Mouse (Mus musculus) stomach, postnatal 0 days (tissue): ENCODE measurements around the gene Arl16.

Experiments used
- CTCF ChIP-seq: IDR thresholded peaks from 2 replicates; pipeline ENCODE4 v1.5.1; 2016; ENCODE audit warnings: antibody characterized with exemption, low read depth, mild to moderate bottlenecking, moderate library complexity
- EP300 ChIP-seq: optimal IDR thresholded peaks from 2 replicates; pipeline ENCODE3; 2016; ENCODE audit warnings: antibody characterized with exemption

DNA sequence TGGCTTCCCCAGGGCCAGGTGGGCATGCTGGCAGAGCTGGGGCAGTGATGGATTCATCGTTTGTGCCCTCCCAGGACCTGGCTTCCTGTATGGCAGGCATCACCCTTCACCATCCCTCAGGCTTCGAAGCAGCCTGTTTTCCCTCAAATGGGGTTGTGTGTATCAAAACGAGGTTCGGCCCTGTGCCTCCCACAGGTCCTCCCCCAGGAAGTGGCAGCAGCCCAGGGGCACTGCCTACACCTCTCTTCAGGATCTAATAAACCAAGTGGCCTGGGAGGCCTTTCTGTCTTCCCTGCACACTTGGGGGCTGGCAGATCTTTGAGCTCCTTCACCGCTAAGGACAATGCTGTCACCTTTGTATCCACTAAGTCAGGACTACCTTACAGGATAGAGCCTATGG is 31.5 kb upstream of the Arl16 start:
- TF ChIP-seq CTCF = no peak
- no peak for TF ChIP-seq EP300
